Mouse (Mus musculus): Measurements from ENCODE around the gene Sorbs2.

DNA sequence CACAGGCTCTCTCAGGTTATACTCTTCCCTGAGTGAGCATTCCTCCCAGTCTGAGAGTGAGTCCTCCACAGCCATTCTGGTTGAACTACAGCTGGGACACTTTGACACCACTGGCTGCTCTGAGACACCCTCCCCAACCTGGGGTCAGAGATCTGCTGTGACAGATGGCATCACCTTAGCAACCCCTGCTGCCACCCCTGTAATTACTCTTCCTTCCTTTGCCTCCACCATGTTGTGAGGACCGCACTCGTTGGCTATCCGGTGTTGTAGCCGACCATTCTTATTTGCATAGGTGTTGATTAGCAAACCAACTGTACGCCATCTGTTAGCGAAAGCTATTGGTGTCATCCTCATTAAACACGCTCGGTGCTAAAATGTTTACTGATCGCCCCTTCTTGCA is 247.9 kb downstream of the Sorbs2 start:
- TF ChIP-seq CTCF (IDR thresholded peaks at IDR 0.05; ENCODE audit: low read depth) (no peak), EP300 (IDR thresholded peaks at IDR 0.05; ENCODE audit: low read depth) (no peak)
